Mouse (Mus musculus): ENCODE results near the gene Rpl37. TPM values are rescaled to one million over a fixed set of nuclear protein-coding genes. Genes with fewer than 3 reads are reported as not detected.

Rpl37 gene
- total and polyA plus RNA-seq, 2 experiments, result 282 to 386 TPM

DNA sequence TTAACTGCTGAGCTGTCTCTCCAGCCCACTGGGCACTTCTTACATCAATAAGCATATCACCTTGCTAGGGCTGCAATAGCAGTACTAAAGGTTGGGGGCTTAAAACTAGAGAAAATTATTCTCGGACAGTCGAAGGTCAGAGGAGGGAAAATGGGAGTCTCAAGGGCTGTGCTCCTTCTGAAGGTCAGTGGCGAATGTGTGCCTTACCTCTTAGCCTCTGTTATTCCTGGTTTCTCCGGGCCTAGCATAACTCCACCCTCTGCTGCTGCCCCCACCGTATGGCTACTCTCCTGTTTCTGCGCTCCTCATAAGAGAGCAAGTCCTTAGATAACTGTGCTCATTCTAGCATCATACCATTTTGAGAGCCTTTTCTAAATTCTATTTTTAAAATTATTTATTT lies 35.7 kb downstream of the Rpl37 start:
- Histone ChIP-seq H3K27me3 (ENCODE audit: control insufficient read depth, insufficient read depth, low read length) (no peaks in the 10 kb centered on the region), H3K4me3 (ENCODE audit: insufficient read depth, low read depth, low read length) (no peak overlapping the region), H3K27ac (replicated peaks; ENCODE audit: insufficient read depth, low read depth, low read length) (no peak overlapping the region), H3K4me1 (ENCODE audit: control insufficient read depth, insufficient read depth, low read length) (peaks cover 7% of the 10 kb centered on the region; the same call in 1 of the 2 replicates), H3K9ac (ENCODE audit: low read depth, low read length) (no peak overlapping the region), H3K36me3 (ENCODE audit: control insufficient read depth, insufficient read depth, low read length) (no peaks in the 10 kb centered on the region), H3K79me2 (ENCODE audit: control insufficient read depth, insufficient read depth, low read length) (peaks cover 15% of the 10 kb centered on the region; the same call in 1 of the 2 replicates)
- no peak for DNase-seq (ENCODE audit: extremely low read depth, low read depth, low spot score)
- no peak for TF ChIP-seq POLR2A (IDR thresholded peaks at IDR 0.05; ENCODE audit: extremely low read depth, insufficient read depth, low read length)
- no peak for TF ChIP-seq CTCF (IDR thresholded peaks at IDR 0.05; ENCODE audit: low read depth, low read length)
- WGBS, result 96% methylated on average over 6 of the region's 6 CpGs

DNA sequence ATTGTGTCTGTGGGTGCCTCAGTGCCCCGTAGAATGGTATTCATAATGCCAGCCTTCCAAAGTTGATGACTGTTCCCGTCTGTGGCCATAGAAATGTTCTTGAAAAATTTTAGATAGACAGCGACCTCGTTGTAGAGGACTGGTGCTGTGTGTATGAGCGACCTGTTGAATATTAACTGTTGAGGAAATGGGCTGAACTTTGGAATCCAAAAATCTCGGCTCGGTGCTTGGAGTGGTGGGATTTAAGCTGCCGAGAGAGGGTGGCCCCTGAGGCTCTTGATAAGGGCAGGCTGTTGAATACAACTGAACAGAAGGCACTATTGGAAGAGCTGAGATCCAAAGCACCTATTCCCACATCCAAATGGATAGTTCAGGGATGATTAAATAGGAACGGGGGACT lies 38.2 kb downstream of the Rpl37 start:
- H3K9ac ChIP-seq (ENCODE audit: low read depth, low read length), result peak overlapping the region; percentile 29; the same call in 1 of the 2 replicates
- DNase-seq (ENCODE audit: extremely low read depth, low read depth, low spot score), result peak; percentile 69
- peaks cover 10% of the 10 kb centered on the region for H3K4me1 ChIP-seq (ENCODE audit: control insufficient read depth, insufficient read depth, low read length)
- peak overlapping the region; percentile 29; the same call in 1 of the 2 replicates for H3K4me3 ChIP-seq (ENCODE audit: insufficient read depth, low read depth, low read length)
- H3K27ac ChIP-seq (replicated peaks; ENCODE audit: insufficient read depth, low read depth, low read length), result peak overlapping the region; percentile 37; the same call in 1 of the 2 replicates
- no peaks in the 10 kb centered on the region for H3K27me3 ChIP-seq (ENCODE audit: control insufficient read depth, insufficient read depth, low read length)
- H3K36me3 ChIP-seq (ENCODE audit: control insufficient read depth, insufficient read depth, low read length), result no peaks in the 10 kb centered on the region
- peaks cover 21% of the 10 kb centered on the region; the same call in 1 of the 2 replicates for H3K79me2 ChIP-seq (ENCODE audit: control insufficient read depth, insufficient read depth, low read length)
- 21% methylated on average over 9 of the region's 9 CpGs for WGBS
- no peak for TF ChIP-seq POLR2A (IDR thresholded peaks at IDR 0.05; ENCODE audit: extremely low read depth, insufficient read depth, low read length)
- TF ChIP-seq CTCF (IDR thresholded peaks at IDR 0.05; ENCODE audit: low read depth, low read length), result no peak

DNA sequence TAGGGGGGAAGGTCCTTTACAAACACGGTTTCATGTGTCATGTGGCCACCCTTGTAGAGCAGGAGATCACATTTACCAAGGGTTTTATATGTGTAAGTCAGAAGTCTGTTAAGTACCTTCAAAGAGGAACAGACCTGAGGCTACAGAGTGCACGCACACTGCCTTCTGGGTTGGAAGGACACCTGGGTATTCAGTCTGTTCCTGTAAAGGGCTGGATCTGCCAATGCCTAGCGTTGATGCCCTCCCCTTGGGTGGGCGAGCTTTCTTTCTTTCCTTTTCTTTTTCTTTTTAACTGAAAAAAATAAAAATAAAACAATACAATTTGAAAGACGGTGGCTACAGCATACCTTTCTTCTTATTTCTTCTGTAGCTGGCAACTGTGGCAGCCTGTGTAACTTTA lies 38.6 kb downstream of the Rpl37 start:
- 45% methylated on average over 5 of the region's 5 CpGs for WGBS
- Histone ChIP-seq H3K9ac (ENCODE audit: low read depth, low read length) (peak overlapping the region; percentile 29; the same call in 1 of the 2 replicates), H3K36me3 (ENCODE audit: control insufficient read depth, insufficient read depth, low read length) (no peaks in the 10 kb centered on the region), H3K4me3 (ENCODE audit: insufficient read depth, low read depth, low read length) (no peak overlapping the region), H3K79me2 (ENCODE audit: control insufficient read depth, insufficient read depth, low read length) (peaks cover 19% of the 10 kb centered on the region; the same call in 1 of the 2 replicates), H3K27me3 (ENCODE audit: control insufficient read depth, insufficient read depth, low read length) (no peaks in the 10 kb centered on the region), H3K27ac (replicated peaks; ENCODE audit: insufficient read depth, low read depth, low read length) (0 out of 2 replicates have a peak overlapping the region, but pooled peaks have one; percentile 37), H3K4me1 (ENCODE audit: control insufficient read depth, insufficient read depth, low read length) (peaks cover 10% of the 10 kb centered on the region)
- TF ChIP-seq CTCF (IDR thresholded peaks at IDR 0.05; ENCODE audit: low read depth, low read length), result no peak
- TF ChIP-seq POLR2A (IDR thresholded peaks at IDR 0.05; ENCODE audit: extremely low read depth, insufficient read depth, low read length), result no peak
- DNase-seq (ENCODE audit: extremely low read depth, low read depth, low spot score), result peak; percentile 43

DNA sequence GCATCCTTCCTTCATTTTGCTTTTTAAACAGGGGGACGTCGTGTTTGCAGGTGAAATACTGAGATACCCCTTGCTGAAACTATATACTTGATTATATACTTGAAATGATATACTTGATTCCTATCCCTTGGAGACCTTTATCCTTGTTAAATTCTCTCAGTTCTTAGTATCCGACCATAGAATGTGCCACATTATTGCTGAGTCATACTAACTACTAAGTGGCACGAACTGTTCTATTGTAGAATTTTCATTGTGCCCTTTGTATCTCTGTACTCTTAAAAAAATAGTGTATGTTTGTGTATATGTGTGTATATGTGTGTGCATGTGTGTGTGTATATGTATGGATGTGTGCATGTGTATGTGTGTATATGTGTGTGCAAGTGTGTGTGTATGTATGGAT lies 39.9 kb downstream of the Rpl37 start:
- TF ChIP-seq CTCF (IDR thresholded peaks at IDR 0.05; ENCODE audit: low read depth, low read length) (no peak), POLR2A (IDR thresholded peaks at IDR 0.05; ENCODE audit: extremely low read depth, insufficient read depth, low read length) (no peak)
- Histone ChIP-seq H3K36me3 (ENCODE audit: control insufficient read depth, insufficient read depth, low read length) (no peaks in the 10 kb centered on the region), H3K27ac (replicated peaks; ENCODE audit: insufficient read depth, low read depth, low read length) (no peak overlapping the region), H3K4me3 (ENCODE audit: insufficient read depth, low read depth, low read length) (no peak overlapping the region), H3K79me2 (ENCODE audit: control insufficient read depth, insufficient read depth, low read length) (peaks cover 17% of the 10 kb centered on the region; the same call in 1 of the 2 replicates), H3K4me1 (ENCODE audit: control insufficient read depth, insufficient read depth, low read length) (peaks cover 10% of the 10 kb centered on the region), H3K27me3 (ENCODE audit: control insufficient read depth, insufficient read depth, low read length) (no peaks in the 10 kb centered on the region), H3K9ac (ENCODE audit: low read depth, low read length) (no peak overlapping the region)
- 71% methylated on average over 4 of the region's 4 CpGs for whole genome bisulfite sequencing
- no peak for DNase-seq (ENCODE audit: extremely low read depth, low read depth, low spot score)

DNA sequence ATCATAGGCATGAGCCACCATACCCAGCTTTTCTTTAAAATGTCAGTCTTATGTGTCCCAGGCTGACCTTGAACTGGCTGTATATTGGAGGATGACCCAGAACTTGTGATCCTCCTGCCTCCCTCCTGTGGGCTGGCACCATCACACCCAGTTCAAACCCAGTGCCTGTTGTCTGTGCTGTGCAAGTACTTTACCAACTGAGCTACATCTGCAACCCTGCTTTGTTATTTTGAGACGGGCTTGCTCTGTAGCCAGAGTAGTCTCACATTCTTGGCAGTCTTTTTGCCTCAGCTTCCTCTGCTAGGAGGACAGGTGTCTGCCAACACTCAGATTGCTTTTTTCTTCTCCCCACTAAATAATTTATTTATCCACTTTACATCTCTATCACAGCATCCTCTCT lies 40.9 kb downstream of the Rpl37 start:
- H3K4me1 ChIP-seq (ENCODE audit: control insufficient read depth, insufficient read depth, low read length), result peaks cover 10% of the 10 kb centered on the region
- H3K9ac ChIP-seq (ENCODE audit: low read depth, low read length), result no peak overlapping the region
- H3K27ac ChIP-seq (replicated peaks; ENCODE audit: insufficient read depth, low read depth, low read length), result no peak overlapping the region
- no peak for TF ChIP-seq CTCF (IDR thresholded peaks at IDR 0.05; ENCODE audit: low read depth, low read length)
- TF ChIP-seq POLR2A (IDR thresholded peaks at IDR 0.05; ENCODE audit: extremely low read depth, insufficient read depth, low read length), result no peak
- 58% methylated on average over 1 of the region's 1 CpGs for WGBS
- no peak for DNase-seq (ENCODE audit: extremely low read depth, low read depth, low spot score)
- H3K36me3 ChIP-seq (ENCODE audit: control insufficient read depth, insufficient read depth, low read length), result no peaks in the 10 kb centered on the region
- H3K27me3 ChIP-seq (ENCODE audit: control insufficient read depth, insufficient read depth, low read length), result no peaks in the 10 kb centered on the region
- no peak overlapping the region for H3K4me3 ChIP-seq (ENCODE audit: insufficient read depth, low read depth, low read length)
- peaks cover 10% of the 10 kb centered on the region; the same call in 1 of the 2 replicates for H3K79me2 ChIP-seq (ENCODE audit: control insufficient read depth, insufficient read depth, low read length)

DNA sequence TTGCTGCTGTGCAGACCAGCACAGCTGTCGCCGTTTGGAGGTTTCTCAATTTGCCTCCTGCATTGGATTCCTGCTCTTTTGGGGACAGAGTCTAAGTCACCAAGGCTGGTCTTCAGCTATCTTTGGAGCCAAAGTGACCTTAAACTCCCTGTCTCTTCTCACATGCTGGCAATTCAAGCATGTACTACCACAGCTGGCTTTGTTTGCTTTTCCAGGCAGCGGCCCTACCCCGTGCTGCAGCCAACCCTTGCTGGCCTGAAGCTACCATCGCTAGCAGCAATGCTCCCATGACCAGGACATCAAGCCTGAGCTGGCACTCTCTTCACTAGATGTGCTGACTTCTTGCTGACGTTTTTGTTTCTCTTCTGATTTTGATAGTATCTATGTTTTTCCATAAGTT lies 42.4 kb downstream of the Rpl37 start:
- DNase-seq (ENCODE audit: extremely low read depth, low read depth, low spot score), result peak; percentile 90
- WGBS, result 12% methylated on average over 6 of the region's 6 CpGs
- Histone ChIP-seq H3K79me2 (ENCODE audit: control insufficient read depth, insufficient read depth, low read length) (peaks cover 10% of the 10 kb centered on the region; the same call in 1 of the 2 replicates), H3K27me3 (ENCODE audit: control insufficient read depth, insufficient read depth, low read length) (no peaks in the 10 kb centered on the region), H3K27ac (replicated peaks; ENCODE audit: insufficient read depth, low read depth, low read length) (no peak overlapping the region), H3K9ac (ENCODE audit: low read depth, low read length) (no peak overlapping the region), H3K4me1 (ENCODE audit: control insufficient read depth, insufficient read depth, low read length) (peaks cover 10% of the 10 kb centered on the region), H3K36me3 (ENCODE audit: control insufficient read depth, insufficient read depth, low read length) (peaks cover 3% of the 10 kb centered on the region), H3K4me3 (ENCODE audit: insufficient read depth, low read depth, low read length) (no peak overlapping the region)
- TF ChIP-seq POLR2A (IDR thresholded peaks at IDR 0.05; ENCODE audit: extremely low read depth, insufficient read depth, low read length) (no peak), CTCF (IDR thresholded peaks at IDR 0.05; ENCODE audit: low read depth, low read length) (no peak)

Measured in liver, adult 2 months (tissue).